Mouse (Mus musculus) embryonic fibroblast, embryonic 13.5 days (primary cell): ENCODE measurements around the gene Dmxl2.

Source experiments
- CTCF ChIP-seq: IDR thresholded peaks from 2 replicates; pipeline ENCODE4 v1.5.1; 2011; ENCODE audit warnings: mild to moderate bottlenecking, control low read depth, low read length, moderate library complexity, borderline replicate concordance; ENCODE audit not compliant: insufficient read depth
- POLR2A ChIP-seq: IDR thresholded peaks from 2 replicates; pipeline ENCODE4 v1.6.1; 2011; ENCODE audit warnings: low read depth, mild to moderate bottlenecking, control low read depth, low read length, moderate library complexity

- TF ChIP-seq CTCF = no peak
- no peak for TF ChIP-seq POLR2A
These were observed 17.5 kb upstream of the Dmxl2 start for GRCm38 (mm10) chr9:54518921-54519320.
